Mouse (Mus musculus) intestine, embryonic 15.5 days (tissue): ENCODE data around the gene Saa4. TPM values are rescaled to one million over a fixed set of nuclear protein-coding genes. Genes with fewer than 3 reads are reported as not detected.
"Not testable (repeated sequence)": the region's sequence is repeated elsewhere in the genome, so short reads cannot be mapped to it uniquely, and the experiment has no call there.

Experiments
- ATAC-seq: fragments of 200-750 bp; cut with Nextera tagmentation; 2 replicates; pipeline ENCODE4 v1.8.0; 2017; ENCODE audit warnings: moderate TSS enrichment, moderate library complexity
- H3K27ac ChIP-seq: fragments of 300-500 bp; sonication (generic); 2 replicates; pipeline ENCODE4 v1.5.1; 2015; ENCODE audit warnings: mild to moderate bottlenecking, inconsistent platforms
- H3K27me3 ChIP-seq: fragments of 300-500 bp; sonication (generic); replicated peaks from 2 replicates; pipeline ENCODE4 v1.6.1; 2015; ENCODE audit warnings: inconsistent platforms
- H3K36me3 ChIP-seq: fragments of 300-500 bp; sonication (generic); 2 replicates; pipeline ENCODE4 v1.6.1; 2015; ENCODE audit warnings: inconsistent platforms
- H3K4me1 ChIP-seq: fragments of 300-500 bp; sonication (generic); replicated peaks from 2 replicates; pipeline ENCODE4 v1.6.1; 2015; ENCODE audit warnings: inconsistent platforms
- H3K4me2 ChIP-seq: fragments of 300-500 bp; sonication (generic); replicated peaks from 2 replicates; pipeline ENCODE4 v1.6.1; 2015; ENCODE audit warnings: mild to moderate bottlenecking, inconsistent platforms
- H3K4me3 ChIP-seq: fragments of 300-500 bp; sonication (generic); replicated peaks from 2 replicates; pipeline ENCODE4 v1.5.1; 2015; ENCODE audit warnings: inconsistent platforms
- H3K9ac ChIP-seq: fragments of 300-500 bp; sonication (generic); 2 replicates; pipeline ENCODE4 v1.6.1; 2015; ENCODE audit warnings: inconsistent platforms
- H3K9me3 ChIP-seq: fragments of 300-500 bp; sonication (generic); 2 replicates; pipeline ENCODE4 v1.6.1; 2016; ENCODE audit warnings: inconsistent platforms
- WGBS: fragments of 180-500 bp; shearing (Covaris S2); methylation state at CpG from one replicate; pipeline ENCODE4 v1.1.7; 2015; 5-methylcytosine and 5-hydroxymethylcytosine counted together
- polyA plus RNA-seq: library from polyadenylated mRNA; unstranded; fragments of >200 nt; fragmentation: Nextera tagmentation; extraction: Ambion mirVana; gene quantifications from 2 replicates; pipeline ENCODE4 v1.2.1, GENCODE M21; 2015

The Saa4 gene
- polyA plus RNA-seq = 0.06 and 0.10 TPM in 2 replicates

DNA sequence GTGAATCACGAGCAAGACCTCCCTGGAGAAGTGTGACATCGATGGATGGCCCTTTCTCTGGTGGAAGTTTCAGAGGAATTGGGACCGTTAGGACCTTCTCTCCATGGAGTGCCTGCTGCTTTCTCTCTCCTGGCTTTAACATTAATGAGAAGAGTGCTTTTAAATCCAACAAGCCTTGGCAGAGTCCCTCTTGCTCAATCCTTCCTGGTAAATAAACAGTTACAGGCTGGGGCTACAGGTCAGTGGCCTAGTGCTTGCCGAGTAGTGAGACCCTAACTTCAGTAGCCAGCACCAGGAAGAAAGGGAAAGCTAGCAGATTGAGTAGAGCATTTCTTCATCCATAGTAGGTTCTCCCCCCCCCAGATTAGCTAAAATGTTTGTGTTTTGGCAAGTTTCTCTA lies at the start of gene Saa4:
Gene Saa4 (minus strand): TSS at position 146 of the 400 bp plus-strand sequence.
- H3K27ac ChIP-seq = no peak within 1 kb of the TSS
- H3K36me3 ChIP-seq = no peaks in the 10 kb centered on the region
- no peak within 1 kb of the TSS for H3K9ac ChIP-seq
- no peak for ATAC-seq
- H3K4me1 ChIP-seq = no peaks in the 10 kb centered on the region
- H3K27me3 ChIP-seq = no peaks in the 10 kb centered on the region
- H3K9me3 ChIP-seq = no peaks in the 10 kb centered on the region
- H3K4me2 ChIP-seq = no peak within 1 kb of the TSS
- no peak within 1 kb of the TSS for H3K4me3 ChIP-seq
- WGBS = 75% methylated on average over 4 of the region's 4 CpGs

DNA sequence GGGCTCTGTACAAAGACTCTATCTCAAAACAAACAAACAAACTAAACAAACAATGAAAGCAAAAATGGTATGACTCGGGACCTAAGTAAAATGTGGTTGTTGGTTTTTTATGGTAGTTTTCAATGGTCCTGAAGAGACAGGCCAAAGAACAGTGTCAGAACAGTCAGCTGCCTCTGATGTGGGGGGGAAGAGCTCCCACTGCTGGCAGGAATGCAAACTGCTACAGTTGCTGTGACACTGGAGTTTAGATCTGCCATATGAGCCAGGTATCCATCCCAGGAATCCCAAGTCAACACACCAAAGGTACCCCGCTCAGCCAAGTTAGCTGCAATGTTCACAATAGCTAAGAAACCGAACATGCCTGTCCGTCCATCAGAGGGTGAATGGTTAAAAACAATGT lies 38.3 kb upstream of the Saa4 start:
- H3K36me3 ChIP-seq = peaks cover 38% of the 10 kb centered on the region
- ATAC-seq = peak; percentile 56
- H3K27ac ChIP-seq = no peak overlapping the region
- H3K27me3 ChIP-seq = no peaks in the 10 kb centered on the region
- WGBS = 56% methylated on average over 4 of the region's 4 CpGs
- no peaks in the 10 kb centered on the region for H3K9me3 ChIP-seq
- no peak overlapping the region for H3K9ac ChIP-seq
- no peak overlapping the region for H3K4me3 ChIP-seq
- H3K4me1 ChIP-seq = no peaks in the 10 kb centered on the region
- H3K4me2 ChIP-seq = no peak overlapping the region

DNA sequence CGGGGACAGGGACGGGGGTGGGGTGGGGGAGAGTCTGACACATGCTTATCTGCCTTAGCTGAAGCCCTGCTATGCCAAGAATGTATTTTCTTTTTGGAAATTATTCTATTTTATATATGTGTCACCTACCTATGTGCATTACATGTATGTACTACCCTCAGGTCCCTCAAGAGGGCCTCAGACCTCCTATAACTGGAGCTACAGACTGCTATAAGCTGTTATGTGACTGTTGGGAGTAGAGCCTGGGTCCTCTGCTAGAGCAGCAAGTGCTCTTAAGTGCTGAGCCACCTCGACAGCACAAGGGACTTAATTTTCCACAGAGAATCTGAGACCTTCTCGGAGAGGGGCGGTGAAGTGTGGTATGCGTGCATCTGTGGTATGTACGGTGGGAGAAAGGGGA lies 36.0 kb upstream of the Saa4 start:
- no peak for ATAC-seq
- no peak overlapping the region for H3K27ac ChIP-seq
- no peaks in the 10 kb centered on the region for H3K27me3 ChIP-seq
- 95% methylated on average over 7 of the region's 7 CpGs for whole genome bisulfite sequencing
- H3K4me2 ChIP-seq = no peak overlapping the region
- no peaks in the 10 kb centered on the region for H3K9me3 ChIP-seq
- H3K36me3 ChIP-seq = peaks cover 30% of the 10 kb centered on the region
- H3K9ac ChIP-seq = no peak overlapping the region
- no peaks in the 10 kb centered on the region for H3K4me1 ChIP-seq
- H3K4me3 ChIP-seq = no peak overlapping the region

DNA sequence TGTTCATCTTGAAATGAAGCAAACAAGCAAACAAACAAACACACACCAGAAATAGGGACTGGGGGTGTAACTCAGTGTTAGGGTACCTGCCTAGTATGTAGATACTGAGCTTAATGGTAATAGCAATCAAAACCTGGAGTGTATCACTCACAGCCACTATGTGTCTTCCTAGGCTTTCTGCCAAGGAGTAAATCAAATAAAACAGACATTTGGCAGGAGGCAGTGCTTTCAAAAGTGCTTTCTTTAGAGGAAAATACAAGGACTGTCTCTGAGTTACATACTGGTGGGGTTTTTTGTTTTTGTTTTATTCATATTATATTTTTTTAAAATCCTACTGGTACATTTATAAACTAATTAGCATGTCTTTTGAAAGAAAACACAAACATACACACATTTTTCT lies 35.0 kb upstream of the Saa4 start:
- H3K4me3 ChIP-seq = no peak overlapping the region
- no peaks in the 10 kb centered on the region for H3K4me1 ChIP-seq
- H3K27me3 ChIP-seq = no peaks in the 10 kb centered on the region
- no peak overlapping the region for H3K27ac ChIP-seq
- no peaks in the 10 kb centered on the region for H3K9me3 ChIP-seq
- H3K4me2 ChIP-seq = no peak overlapping the region
- no peak for ATAC-seq
- no peak overlapping the region for H3K9ac ChIP-seq
- peaks cover 31% of the 10 kb centered on the region for H3K36me3 ChIP-seq

DNA sequence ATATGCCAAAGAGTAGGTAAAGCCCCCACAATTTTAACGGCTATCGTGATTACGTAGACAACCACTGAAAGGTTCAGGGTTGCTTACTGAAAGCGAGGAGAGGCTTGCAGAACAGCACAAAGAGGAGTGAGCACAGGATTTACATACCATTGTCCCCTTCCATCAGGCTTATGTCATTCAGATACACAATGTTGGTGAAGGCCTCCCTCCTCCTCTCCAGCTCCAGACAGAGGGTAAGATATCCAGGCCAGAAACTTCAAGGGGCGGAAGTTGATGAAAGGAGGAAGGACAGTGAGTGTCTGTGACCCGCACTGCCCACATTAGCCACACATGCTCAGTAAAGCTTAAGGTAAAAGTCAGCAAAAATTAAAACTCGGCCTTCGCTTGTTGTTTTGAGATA lies 32.3 kb upstream of the Saa4 start:
- H3K9ac ChIP-seq = no peak overlapping the region
- peaks cover 26% of the 10 kb centered on the region for H3K36me3 ChIP-seq
- H3K4me2 ChIP-seq = no peak overlapping the region
- ATAC-seq = no peak
- no peaks in the 10 kb centered on the region for H3K9me3 ChIP-seq
- no peak overlapping the region for H3K27ac ChIP-seq
- H3K27me3 ChIP-seq = no peaks in the 10 kb centered on the region
- 91% methylated on average over 8 of the region's 8 CpGs for WGBS
- no peaks in the 10 kb centered on the region for H3K4me1 ChIP-seq
- H3K4me3 ChIP-seq = no peak overlapping the region

DNA sequence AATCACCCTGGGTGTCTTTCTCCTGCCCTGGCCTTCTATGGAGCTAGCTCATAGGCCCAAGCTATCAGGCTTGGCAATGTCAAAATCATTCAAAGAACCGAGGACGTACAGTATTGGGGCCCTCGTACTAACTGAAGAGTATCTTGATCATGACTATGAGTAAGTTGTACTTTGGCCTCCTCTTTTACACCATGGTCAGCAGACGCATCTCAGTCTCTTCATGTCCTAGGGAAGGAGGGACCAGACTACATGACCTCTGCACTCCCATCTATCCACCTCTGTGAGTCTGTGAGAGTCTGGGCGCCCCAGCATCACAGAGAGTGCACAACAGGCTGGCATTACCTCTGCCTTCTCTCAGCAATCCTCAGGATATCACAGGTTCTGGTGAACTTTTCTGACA lies 30.2 kb upstream of the Saa4 start:
- Histone ChIP-seq H3K27ac (no peak overlapping the region), H3K9ac (no peak overlapping the region), H3K27me3 (no peaks in the 10 kb centered on the region), H3K9me3 (no peaks in the 10 kb centered on the region), H3K4me2 (no peak overlapping the region), H3K4me3 (no peak overlapping the region), H3K36me3 (peaks cover 17% of the 10 kb centered on the region), H3K4me1 (no peaks in the 10 kb centered on the region)
- 86% methylated on average over 5 of the region's 5 CpGs for WGBS
- ATAC-seq = no peak

DNA sequence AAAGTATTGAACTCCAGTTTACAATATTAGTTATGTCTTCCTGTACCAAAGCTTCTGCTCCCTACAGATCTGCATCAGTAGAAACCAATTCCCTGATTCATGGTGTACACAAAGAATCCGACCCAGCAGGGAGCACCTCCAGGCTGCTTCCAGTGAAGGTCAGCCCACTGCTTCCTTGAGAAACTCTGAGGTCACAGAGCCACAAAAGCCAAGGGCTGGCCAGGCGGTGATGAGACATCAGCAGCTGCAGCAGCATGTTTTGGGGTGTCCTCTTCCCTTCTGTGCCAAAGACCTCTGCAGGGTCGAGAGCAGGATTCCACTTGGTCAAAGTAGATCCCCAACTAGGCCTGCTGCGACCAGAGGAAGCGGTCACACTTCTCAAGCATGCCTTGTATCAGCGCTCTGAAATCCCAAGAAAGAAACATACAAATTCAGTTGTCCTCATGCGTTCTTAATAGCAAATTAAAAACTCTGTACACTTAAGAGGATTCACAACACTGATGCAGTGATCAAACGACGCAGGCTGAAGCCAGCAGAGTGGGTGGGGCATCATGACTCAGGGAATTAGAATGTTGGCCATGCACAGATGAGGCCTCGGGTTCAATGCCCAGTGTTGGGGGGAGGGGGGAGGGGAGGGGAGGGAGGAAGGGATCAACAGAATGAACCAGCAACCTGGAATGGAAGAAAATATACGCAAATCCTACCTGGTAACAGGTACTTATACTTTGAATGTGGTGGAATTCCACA lies 28.8 kb upstream of the Saa4 start:
- H3K27me3 ChIP-seq = no peaks in the 10 kb centered on the region
- no peak overlapping the region for H3K9ac ChIP-seq
- 74% methylated on average over 11 of the region's 11 CpGs for WGBS
- no peak overlapping the region for H3K4me2 ChIP-seq
- no peaks in the 10 kb centered on the region for H3K9me3 ChIP-seq
- peaks cover 14% of the 10 kb centered on the region for H3K36me3 ChIP-seq
- no peak overlapping the region for H3K27ac ChIP-seq
- no peak for ATAC-seq
- no peak overlapping the region for H3K4me3 ChIP-seq
- no peaks in the 10 kb centered on the region for H3K4me1 ChIP-seq

DNA sequence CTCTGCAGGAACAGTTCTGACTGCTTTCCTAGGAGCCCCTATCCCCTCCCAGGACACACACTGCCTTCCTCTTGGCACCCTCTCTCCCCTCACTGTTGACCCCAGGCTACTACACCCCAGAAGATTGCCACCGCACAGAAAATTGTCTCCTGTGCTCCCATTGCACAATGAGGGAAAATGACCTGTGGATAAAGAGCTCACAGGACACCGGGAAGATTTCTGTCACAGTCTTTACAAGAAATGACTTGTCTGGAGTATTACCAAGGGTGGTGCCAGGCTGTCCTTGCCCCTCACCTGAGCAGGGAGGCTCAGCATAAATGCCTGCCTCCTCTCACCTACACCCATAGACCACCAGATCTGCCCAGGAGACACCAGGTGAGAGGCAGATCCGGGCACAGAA lies 19.1 kb upstream of the Saa4 start, which contains the start of gene Saa2:
Gene Saa2 (plus strand): TSS at position 301 of the 400 bp plus-strand sequence.
- Histone ChIP-seq H3K9me3 (no peaks in the 10 kb centered on the region), H3K4me1 (no peaks in the 10 kb centered on the region), H3K27ac (no peak within 1 kb of the TSS), H3K9ac (no peak within 1 kb of the TSS), H3K36me3 (no peaks in the 10 kb centered on the region), H3K27me3 (no peaks in the 10 kb centered on the region), H3K4me3 (no peak within 1 kb of the TSS), H3K4me2 (no peak within 1 kb of the TSS)
- ATAC-seq = no peak
- WGBS = 64% methylated on average over 3 of the region's 3 CpGs

DNA sequence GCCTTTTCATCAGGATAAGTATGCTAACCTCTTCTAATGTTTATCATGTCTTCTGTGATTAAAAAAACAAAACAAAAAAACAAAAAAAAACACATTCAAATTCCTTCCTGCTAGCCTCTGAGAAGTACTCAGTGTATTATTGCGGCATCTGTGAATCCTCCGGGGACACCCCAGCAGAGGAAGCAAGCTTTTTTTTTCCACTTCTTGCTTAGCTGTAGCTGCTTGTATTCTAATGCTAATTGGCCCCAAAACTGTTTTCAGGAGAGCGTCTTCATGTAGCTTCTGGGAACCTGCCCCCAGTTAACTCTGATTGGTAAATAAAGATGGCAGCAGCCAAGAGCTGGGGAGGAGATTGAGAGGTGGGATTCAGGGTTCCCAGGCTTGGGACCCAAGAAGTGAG lies 16.1 kb upstream of the Saa4 start:
- no peak overlapping the region for H3K27ac ChIP-seq
- H3K4me1 ChIP-seq = no peaks in the 10 kb centered on the region
- H3K9me3 ChIP-seq = no peaks in the 10 kb centered on the region
- no peak overlapping the region for H3K4me3 ChIP-seq
- no peaks in the 10 kb centered on the region for H3K27me3 ChIP-seq
- 68% methylated on average over 3 of the region's 3 CpGs for WGBS
- H3K36me3 ChIP-seq = no peaks in the 10 kb centered on the region
- no peak overlapping the region for H3K4me2 ChIP-seq
- no peak for ATAC-seq
- no peak overlapping the region for H3K9ac ChIP-seq

DNA sequence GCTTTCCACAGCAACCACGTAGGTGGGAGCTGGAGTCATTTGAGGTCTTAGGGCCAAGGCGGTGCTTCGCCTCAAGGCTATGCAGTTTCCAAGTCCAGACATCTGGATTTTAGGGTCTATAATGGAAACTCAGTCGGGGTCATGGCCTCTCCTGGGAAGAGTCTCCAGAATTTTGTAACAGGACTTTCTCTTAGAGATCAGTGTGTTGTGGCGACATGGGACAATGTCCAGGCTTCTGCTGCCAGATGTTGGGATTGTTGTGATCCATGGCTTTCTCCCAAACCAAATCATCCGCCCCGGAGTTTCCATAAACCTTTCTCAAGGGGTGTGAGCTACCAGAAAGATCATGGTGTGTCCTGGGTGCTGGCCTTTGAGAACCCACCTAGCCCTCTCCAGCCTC lies 14.0 kb upstream of the Saa4 start:
- Histone ChIP-seq H3K27me3 (no peaks in the 10 kb centered on the region), H3K9ac (no peak overlapping the region), H3K36me3 (no peaks in the 10 kb centered on the region), H3K27ac (no peak overlapping the region), H3K4me2 (no peak overlapping the region), H3K4me3 (no peak overlapping the region), H3K4me1 (no peaks in the 10 kb centered on the region), H3K9me3 (no peaks in the 10 kb centered on the region)
- 56% methylated on average over 7 of the region's 7 CpGs for WGBS
- no peak for ATAC-seq

DNA sequence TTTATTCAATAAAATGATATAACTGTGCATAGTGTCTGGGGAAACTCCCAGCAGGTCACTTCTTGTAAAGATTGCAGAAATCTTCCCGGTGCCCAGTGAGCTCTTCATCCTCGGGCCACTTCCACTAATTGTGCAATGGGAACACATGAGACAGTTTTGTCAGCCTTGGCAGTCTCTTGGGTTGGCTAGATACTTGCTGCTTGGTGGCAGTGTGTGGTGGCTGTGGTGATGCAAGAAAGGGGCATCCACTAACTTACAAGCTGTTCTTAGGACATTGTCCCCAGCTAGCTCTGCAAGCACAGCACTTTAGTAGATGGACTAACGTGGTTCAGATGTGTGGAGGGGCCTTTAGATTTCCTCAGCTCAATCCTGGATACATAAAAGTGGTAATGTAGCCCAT lies 13.4 kb upstream of the Saa4 start:
- Histone ChIP-seq H3K9ac (no peak overlapping the region), H3K4me1 (no peaks in the 10 kb centered on the region), H3K9me3 (no peaks in the 10 kb centered on the region), H3K4me3 (no peak overlapping the region), H3K36me3 (no peaks in the 10 kb centered on the region), H3K4me2 (no peak overlapping the region), H3K27me3 (no peaks in the 10 kb centered on the region), H3K27ac (no peak overlapping the region)
- 80% methylated on average over 3 of the region's 3 CpGs for WGBS
- no peak for ATAC-seq

DNA sequence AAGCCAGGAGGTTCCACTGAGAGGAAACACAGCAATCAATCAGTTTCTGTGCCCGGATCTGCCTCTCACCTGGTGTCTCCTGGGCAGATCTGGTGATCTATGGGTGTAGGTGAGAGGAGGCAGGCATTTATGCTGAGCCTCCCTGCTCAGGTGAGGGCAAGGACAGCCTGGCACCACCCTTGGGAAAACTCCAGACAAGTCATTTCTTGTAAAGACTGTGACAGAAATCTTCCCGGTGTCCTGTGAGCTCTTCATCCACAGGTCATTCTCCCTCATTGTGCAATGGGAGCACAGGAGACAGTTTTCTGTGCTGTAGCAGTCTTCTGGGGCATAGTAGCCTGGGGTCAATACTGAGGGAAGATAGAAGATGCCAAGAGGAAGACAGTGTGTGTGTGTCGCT lies 10.5 kb upstream of the Saa4 start, which contains the start of gene Saa1:
Gene Saa1 (minus strand): TSS at position 101 of the 400 bp plus-strand sequence.
- not testable (repeated sequence) for H3K9ac ChIP-seq, H3K27me3 ChIP-seq, H3K4me2 ChIP-seq, H3K9me3 ChIP-seq, H3K36me3 ChIP-seq, ATAC-seq, H3K27ac ChIP-seq, H3K4me1 ChIP-seq, H3K4me3 ChIP-seq
- WGBS = 66% methylated on average over 3 of the region's 3 CpGs

DNA sequence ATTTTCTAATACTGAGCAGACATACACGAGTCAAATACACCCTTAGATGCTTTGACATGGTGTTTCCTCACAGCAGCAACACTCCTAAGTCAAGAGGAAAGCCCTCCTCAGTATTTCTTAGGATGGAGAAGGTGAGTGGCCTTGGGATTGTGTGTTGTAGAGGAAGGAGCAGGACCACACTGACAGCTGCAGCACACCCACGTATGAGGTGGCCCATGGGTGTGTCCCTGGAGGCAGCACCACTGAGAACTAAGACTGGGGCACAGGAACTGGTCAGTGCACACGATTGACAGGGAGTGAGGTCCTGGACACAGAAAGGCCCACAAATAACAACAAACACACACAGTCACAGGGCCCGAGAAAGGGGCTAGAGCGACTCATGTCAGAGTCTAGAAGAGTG lies 7.6 kb upstream of the Saa4 start:
- not testable (repeated sequence) for H3K9me3 ChIP-seq, H3K4me2 ChIP-seq, H3K4me3 ChIP-seq, H3K4me1 ChIP-seq, ATAC-seq, H3K27ac ChIP-seq, H3K27me3 ChIP-seq, H3K9ac ChIP-seq, H3K36me3 ChIP-seq
- 77% methylated on average over 5 of the region's 5 CpGs for WGBS
